Mouse (Mus musculus) heart, adult 2 months (tissue): ENCODE results near the gene Nhlrc2. TPM values are rescaled to one million over a fixed set of nuclear protein-coding genes. Genes with fewer than 3 reads are reported as not detected.
"Not testable (repeated sequence)": the region's sequence is repeated elsewhere in the genome, so short reads cannot be mapped to it uniquely, and the experiment has no call there.

Experiments used
- DNase-seq, 2 experiments: peaks; one replicate each; pipeline ENCODE4 v3.0.0; 2021
- H3K27ac ChIP-seq: fragments of 200-600 bp; 2 replicates; pipeline ENCODE4 v1.8.1; 2022
- H3K27me3 ChIP-seq: fragments of 200-500 bp; 2 replicates; pipeline ENCODE4 v1.6.1; 2012; ENCODE audit warnings: mild to moderate bottlenecking, low read length, inconsistent platforms, mixed read lengths; ENCODE audit not compliant: control insufficient read depth, insufficient read depth
- H3K36me3 ChIP-seq: fragments of 200-500 bp; 2 replicates; pipeline ENCODE4 v1.6.1; 2012; ENCODE audit warnings: low read length, inconsistent platforms; ENCODE audit not compliant: control insufficient read depth, insufficient read depth
- H3K4me1 ChIP-seq: fragments of 200-500 bp; 2 replicates; pipeline ENCODE4 v1.6.1; 2011; ENCODE audit warnings: low read length; ENCODE audit not compliant: control insufficient read depth, insufficient read depth
- H3K4me3 ChIP-seq: fragments of 200-600 bp; 2 replicates; pipeline ENCODE4 v1.8.1; 2022
- H3K79me2 ChIP-seq: fragments of 200-500 bp; replicated peaks from 2 replicates; pipeline ENCODE4 v1.6.1; 2012; ENCODE audit warnings: mild to moderate bottlenecking, inconsistent platforms, low read length, moderate library complexity, mixed read lengths; ENCODE audit not compliant: control insufficient read depth, insufficient read depth
- H3K9ac ChIP-seq: fragments of 200-500 bp; 2 replicates; pipeline ENCODE4 v1.6.1; 2012; ENCODE audit warnings: low read depth, mild to moderate bottlenecking, control low read depth, inconsistent platforms, low read length, mixed read lengths
- EP300 ChIP-seq: fragments of 200-500 bp; IDR thresholded peaks from 2 replicates; pipeline ENCODE4 v1.6.1; 2011; ENCODE audit warnings: low read depth, low read length, control low read depth; ENCODE audit not compliant: insufficient read depth
- POLR2A ChIP-seq: fragments of 200-500 bp; IDR thresholded peaks from 2 replicates; pipeline ENCODE4 v1.6.1; 2011; ENCODE audit warnings: mild to moderate bottlenecking, low read depth, low read length, control low read depth; ENCODE audit not compliant: insufficient read depth
- WGBS: fragments of 180-500 bp; shearing (Covaris S2); methylation state at CpG from one replicate; pipeline ENCODE4 v1.1.7; 2018; 5-methylcytosine and 5-hydroxymethylcytosine counted together
- intact Hi-C: fragments of 180-260 bp; cut with DNase I; formaldehyde crosslinking; loops from one replicate; pipeline ENCODE4 v1.15.1; 2025
- long read RNA-seq: library from polyadenylated mRNA; stranded (forward); transcript quantifications from one replicate; pipeline ENCODE4 v2.0.0, GENCODE M21; 2021
- polyA plus RNA-seq: library from polyadenylated mRNA; depleted of rRNA; stranded (reverse); fragments of >200 nt; gene quantifications from 2 replicates; pipeline ENCODE4 v1.2.3, GENCODE M21; 2012; rRNA removed
- total RNA-seq, 2 experiments: library from RNA; stranded (reverse); gene quantifications; 2 replicates each; pipeline ENCODE4 v1.2.3; 2021

Gene Nhlrc2
- 10 to 100 TPM; 26.9 to 28.0 TPM for total RNA-seq
- 7.1 and 14.3 TPM in 2 replicates for polyA plus RNA-seq
- long read RNA-seq, full-length matches to known transcripts: 16 of 25 reads
- long read RNA-seq, partial matches to known transcripts: 2 of 25 reads
- long read RNA-seq, other reads (novel, unspliced or antisense): 7 of 25 reads

GRCm38 (mm10) chr19:56548230-56549032 lies at the start of gene Nhlrc2:
Gene Nhlrc2 (plus strand): TSS chr19:56548261.
- peaks cover 6% of the 10 kb centered on the region for H3K4me1 ChIP-seq
- peak; percentile 92 to 94 for DNase-seq
- H3K27ac ChIP-seq: peak within 1 kb of the TSS; percentile 98
- WGBS: under 1% methylated on average over 69 of the region's 69 CpGs
- intact Hi-C loops: no loop called here
- peak; percentile 63 for TF ChIP-seq POLR2A
- TF ChIP-seq EP300: no peak
- peaks cover 5% of the 10 kb centered on the region for H3K36me3 ChIP-seq
- H3K27me3 ChIP-seq: no peaks in the 10 kb centered on the region
- H3K9ac ChIP-seq: peak within 1 kb of the TSS; percentile 88
- H3K79me2 ChIP-seq: no peaks in the 10 kb centered on the region
- peak within 1 kb of the TSS; percentile 81 for H3K4me3 ChIP-seq

DNA sequence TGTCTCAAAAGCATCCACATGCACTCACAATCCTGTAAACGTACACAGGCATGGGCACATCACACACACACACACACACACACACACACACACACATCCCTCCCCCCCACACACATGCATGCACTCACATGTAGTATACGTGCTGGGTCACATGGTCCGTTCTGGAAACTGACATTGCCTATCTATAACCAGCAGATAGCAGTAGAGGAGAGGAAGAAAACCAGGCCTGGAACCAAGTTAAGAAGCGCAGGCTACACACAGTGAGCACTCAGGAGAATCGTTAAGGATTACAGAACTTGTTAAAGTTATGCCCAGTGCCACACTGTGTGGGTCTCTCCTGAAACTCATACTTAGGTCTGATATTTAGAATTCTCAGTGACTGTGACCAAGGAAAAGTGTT lies 45.0 kb upstream of the Nhlrc2 start:
- no CpG with 5 or more reads among the region's 5 CpGs for WGBS
- H3K27ac ChIP-seq, H3K4me3 ChIP-seq, intact Hi-C loops, H3K36me3 ChIP-seq, H3K9ac ChIP-seq, H3K27me3 ChIP-seq, H3K79me2 ChIP-seq, DNase-seq, H3K4me1 ChIP-seq: not testable (repeated sequence)

DNA sequence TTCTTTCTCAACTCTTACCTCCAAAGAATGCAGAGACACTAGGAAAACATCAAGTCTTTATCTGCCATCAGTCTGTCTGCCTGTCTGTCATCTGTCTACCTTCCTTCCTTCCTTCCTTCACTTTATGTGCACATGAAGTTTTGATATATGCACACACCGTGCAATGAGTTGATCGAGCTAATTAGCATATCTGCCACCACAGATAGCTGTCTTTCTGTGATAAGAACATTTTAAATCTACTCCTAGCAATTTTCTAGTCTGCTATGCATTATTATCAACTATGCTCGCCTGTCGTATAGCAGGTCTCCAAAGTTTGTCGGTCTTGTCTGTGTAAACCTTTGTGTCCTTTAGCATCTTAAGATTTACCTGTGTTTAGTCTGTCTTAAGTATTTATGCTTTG lies 44.5 kb upstream of the Nhlrc2 start:
- H3K27ac ChIP-seq, intact Hi-C loops, H3K36me3 ChIP-seq, H3K4me3 ChIP-seq, DNase-seq, H3K4me1 ChIP-seq, H3K27me3 ChIP-seq, H3K79me2 ChIP-seq, H3K9ac ChIP-seq: not testable (repeated sequence)
- WGBS: no CpG with 5 or more reads among the region's 5 CpGs

DNA sequence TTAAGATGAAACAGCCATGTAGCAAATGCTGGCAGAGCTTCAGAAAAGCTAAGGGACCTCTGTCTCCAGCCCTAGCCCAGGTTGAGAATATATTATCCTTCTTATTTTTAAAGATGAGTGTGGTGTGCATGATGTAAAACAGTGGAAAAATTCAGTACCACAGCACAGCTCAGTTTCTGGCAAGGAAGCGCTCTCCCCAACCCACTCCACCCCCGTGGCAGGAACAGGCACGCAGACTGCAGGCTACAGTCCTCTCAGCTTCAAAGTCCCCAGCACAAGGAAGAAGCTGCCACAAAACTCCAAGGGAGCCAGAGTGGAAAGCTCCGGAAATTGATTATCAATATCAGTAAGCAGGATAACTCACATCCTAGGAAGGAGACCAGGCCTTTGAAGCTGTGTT lies 36.9 kb upstream of the Nhlrc2 start:
- H3K27ac ChIP-seq, intact Hi-C loops: not testable (repeated sequence)
- WGBS: no CpG with 5 or more reads among the region's 4 CpGs

GRCm38 (mm10) chr19:56513527-56513926 lies 34.5 kb upstream of the Nhlrc2 start:
- no CpG with 5 or more reads among the region's 2 CpGs for WGBS
- intact Hi-C loops, H3K79me2 ChIP-seq: not testable (repeated sequence)

More for the DNA sequence above, 36.9 kb upstream of the Nhlrc2 start:
- not testable (repeated sequence) for H3K9ac ChIP-seq, H3K27me3 ChIP-seq, H3K4me3 ChIP-seq, H3K4me1 ChIP-seq, DNase-seq, H3K79me2 ChIP-seq, H3K36me3 ChIP-seq

DNA sequence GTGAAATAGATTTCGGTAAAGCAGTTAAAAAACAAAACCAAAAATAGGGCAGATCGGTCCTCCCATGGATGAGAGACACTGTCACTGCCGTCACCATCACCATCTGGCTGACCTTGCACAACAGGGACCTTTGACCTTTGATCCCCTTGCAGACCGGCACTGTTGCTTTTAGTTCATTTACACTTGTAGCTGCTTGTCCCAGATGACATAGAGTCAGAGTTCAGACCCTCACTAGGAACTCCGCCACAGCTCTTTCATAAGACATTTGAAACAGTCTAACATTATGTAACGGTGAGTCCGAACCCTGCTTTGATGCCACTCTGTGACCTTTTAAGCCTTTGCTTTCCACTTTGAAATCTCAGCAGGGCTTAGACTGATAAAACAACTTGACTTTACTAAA lies 28.7 kb upstream of the Nhlrc2 start:
- H3K4me1 ChIP-seq, intact Hi-C loops, DNase-seq, H3K79me2 ChIP-seq, H3K36me3 ChIP-seq, H3K27ac ChIP-seq, H3K27me3 ChIP-seq, H3K4me3 ChIP-seq, H3K9ac ChIP-seq: not testable (repeated sequence)
- WGBS: no CpG with 5 or more reads among the region's 7 CpGs

More at GRCm38 (mm10) chr19:56513527-56513926, 34.5 kb upstream of the Nhlrc2 start:
- DNase-seq, H3K4me1 ChIP-seq, H3K36me3 ChIP-seq, H3K4me3 ChIP-seq, H3K9ac ChIP-seq, H3K27ac ChIP-seq, H3K27me3 ChIP-seq: not testable (repeated sequence)

GRCm38 (mm10) chr19:56530529-56530928 lies 17.5 kb upstream of the Nhlrc2 start:
- intact Hi-C loops, H3K9ac ChIP-seq: not testable (repeated sequence)
- no CpG with 5 or more reads among the region's 11 CpGs for WGBS

More at GRCm38 (mm10) chr19:56530529-56530928, 17.5 kb upstream of the Nhlrc2 start:
- H3K27me3 ChIP-seq, DNase-seq, H3K4me1 ChIP-seq, H3K4me3 ChIP-seq, H3K79me2 ChIP-seq, H3K36me3 ChIP-seq, H3K27ac ChIP-seq: not testable (repeated sequence)
